Mouse (Mus musculus): ENCODE results near the gene Ticam1. TPM values are rescaled to one million over a fixed set of nuclear protein-coding genes. Genes with fewer than 3 reads are reported as not detected.

Ticam1 gene
- total RNA-seq, 4 experiments from 2014 or later, result 5.7 to 8.4 (median 6.5) TPM

GRCm38 (mm10) chr17:56219805-56220204 lies 56.8 kb downstream of the Ticam1 start:
- no peak for DNase-seq (ENCODE audit: low spot score in 2 of 2)

Small RNA genes within 50 kb of the gene (microRNA-seq; reads per million reads assigned to microRNA genes)
- gene Mir7b, result 2,415 to 2,605 reads per million in 2 experiments

Other genes with a start within 250 kb of the Ticam1 start
- gene Sh3gl1, start 240.2 kb downstream of the Ticam1 start, total RNA-seq (2022), result 10 to 100 TPM; 31.2 to 36.7 (median 34.0) TPM
- gene Chaf1a, start 236.3 kb downstream of the Ticam1 start, total RNA-seq (2022), result 1 to 10 TPM; 2.6 to 3.5 (median 3.1) TPM
- 10 to 100 TPM; 86.2 to 97.2 (median 91.5) TPM for gene Ubxn6, start 201.8 kb downstream of the Ticam1 start, total RNA-seq (2022)
- gene Hdgfl2, start 197.2 kb downstream of the Ticam1 start, total RNA-seq (2022), result 100 to 1,000 TPM in 3 of 4 experiments, 10 to 100 TPM in 1; 95.3 to 115 (median 104) TPM
- gene Plin4, start 167.0 kb downstream of the Ticam1 start, total RNA-seq (2022), result 10 to 100 TPM in 1 of 4 experiments, 1 to 10 TPM in 3; 4.7 to 14.9 (median 7.5) TPM
- under 1 TPM; 0.81 to 0.96 (median 0.93) TPM for gene Plin5, start 159.2 kb downstream of the Ticam1 start, total RNA-seq (2022)
- 1 to 10 TPM; 1.5 to 3.4 (median 2.0) TPM for gene Lrg1, start 154.8 kb downstream of the Ticam1 start, total RNA-seq (2022)
- 100 to 1,000 TPM; 116 to 130 (median 121) TPM for gene Sema6b, start 136.4 kb downstream of the Ticam1 start, total RNA-seq (2022)
- gene Tnfaip8l1, start 114.3 kb downstream of the Ticam1 start, total RNA-seq (2022), result 1 to 10 TPM; 6.1 to 8.9 (median 7.1) TPM
- gene Mydgf, start 92.9 kb downstream of the Ticam1 start, total RNA-seq (2022), result 10 to 100 TPM; 36.8 to 38.3 (median 37.5) TPM
- 10 to 100 TPM; 56.1 to 61.3 (median 59.8) TPM for gene Dpp9, start 57.9 kb downstream of the Ticam1 start, total RNA-seq (2022)
- 10 to 100 TPM; 33.1 to 34.5 (median 33.8) TPM for gene Fem1a, start 20.0 kb downstream of the Ticam1 start, total RNA-seq (2022)
- gene Plin3, start 16.1 kb upstream of the Ticam1 start, total RNA-seq (2022), result 10 to 100 TPM; 14.6 to 18.2 (median 15.4) TPM
- gene Arrdc5, start 23.5 kb upstream of the Ticam1 start, total RNA-seq (2022), result not detected
- 1 to 10 TPM in 2 of 4 experiments, under 1 TPM in 2; 0.80 to 1.8 (median 1.3) TPM for gene Uhrf1, start 26.5 kb upstream of the Ticam1 start, total RNA-seq (2022)
- gene Kdm4b, start 49.3 kb upstream of the Ticam1 start, total RNA-seq (2022), result 10 to 100 TPM; 66.4 to 71.0 (median 67.0) TPM
- 100 to 1,000 TPM; 559 to 588 (median 565) TPM for gene Ptprs, start 199.7 kb upstream of the Ticam1 start, total RNA-seq (2022)
- not detected for gene Znrf4, start 235.6 kb upstream of the Ticam1 start, total RNA-seq (2022)

All from left cerebral cortex, adult 8-10 months (tissue).